Mouse (Mus musculus) embryonic facial prominence, embryonic 11.5 days (tissue): ENCODE measurements around the gene Ppme1. TPM values are rescaled to one million over a fixed set of nuclear protein-coding genes. Genes with fewer than 3 reads are reported as not detected.
A peak's percentile ranks its signal among the peaks of the same experiment; 100 is the strongest.

ENCODE experiments used
- ATAC-seq: fragments of 200-750 bp; cut with Nextera tagmentation; replicated peaks from 2 replicates; pipeline ENCODE4 v1.8.0; 2017; ENCODE audit warnings: low read depth; ENCODE audit not compliant: insufficient number of reproducible peaks, low FRiP score, low TSS enrichment
- DNase-seq: peaks from one replicate; pipeline ENCODE4 v3.0.0-alpha.2; 2015; ENCODE audit warnings: low spot score
- H3K27ac ChIP-seq: fragments of 300-500 bp; sonication (generic); replicated peaks from 2 replicates; pipeline ENCODE4 v1.5.1; 2014; ENCODE audit warnings: mild to moderate bottlenecking, low read depth, low read length, control low read depth
- H3K27me3 ChIP-seq: fragments of 300-500 bp; sonication (generic); 2 replicates; pipeline ENCODE4 v1.6.1; 2014; ENCODE audit warnings: mild to moderate bottlenecking, low read length, moderate library complexity, mixed read lengths; ENCODE audit not compliant: control insufficient read depth, insufficient read depth
- H3K36me3 ChIP-seq: fragments of 300-500 bp; sonication (generic); replicated peaks from 2 replicates; pipeline ENCODE4 v1.6.1; 2014; ENCODE audit warnings: low read depth, mild to moderate bottlenecking, low read length, moderate library complexity, mixed read lengths; ENCODE audit not compliant: control insufficient read depth, insufficient read depth
- H3K4me1 ChIP-seq: fragments of 300-500 bp; sonication (generic); 2 replicates; pipeline ENCODE4 v1.6.1; 2014; ENCODE audit warnings: low read length, mixed read lengths; ENCODE audit not compliant: control insufficient read depth, insufficient read depth
- H3K4me2 ChIP-seq: fragments of 300-500 bp; sonication (generic); 2 replicates; pipeline ENCODE4 v1.6.1; 2014; ENCODE audit warnings: low read depth, mild to moderate bottlenecking, control low read depth, low read length, moderate library complexity
- H3K4me3 ChIP-seq: fragments of 300-500 bp; sonication (generic); 2 replicates; pipeline ENCODE4 v1.5.1; 2014; ENCODE audit warnings: low read depth, low read length, control low read depth
- H3K9ac ChIP-seq: fragments of 300-500 bp; sonication (generic); replicated peaks from 2 replicates; pipeline ENCODE4 v1.6.1; 2014; ENCODE audit warnings: mild to moderate bottlenecking, control low read depth, low read length
- H3K9me3 ChIP-seq: fragments of 300-500 bp; sonication (generic); replicated peaks from 2 replicates; pipeline ENCODE4 v1.6.1; 2016; ENCODE audit warnings: mild to moderate bottlenecking, low read length, inconsistent platforms, mixed read lengths; ENCODE audit not compliant: control insufficient read depth
- WGBS: fragments of 180-500 bp; shearing (Covaris S2); extraction: QIAGEN DNeasy Blood & Tissue Kit; methylation state at CpG from one replicate; pipeline ENCODE4 v1.1.7; 2014; 5-methylcytosine and 5-hydroxymethylcytosine counted together
- polyA plus RNA-seq: library from polyadenylated mRNA; unstranded; fragments of >200 nt; fragmentation: Nextera tagmentation; extraction: Ambion mirVana; gene quantifications from 2 replicates; pipeline ENCODE4 v1.2.1, GENCODE M21; 2014

Gene Ppme1
- polyA plus RNA-seq: 68.9 and 69.9 TPM in 2 replicates

- Histone ChIP-seq H3K9ac (peak within 1 kb of the TSS; percentile 82), H3K4me2 (peak within 1 kb of the TSS; percentile 65), H3K9me3 (no peaks in the 10 kb centered on the region), H3K27ac (peak within 1 kb of the TSS; percentile 62; the same call in 1 of the 2 replicates), H3K4me3 (peak within 1 kb of the TSS; percentile 74), H3K36me3 (no peaks in the 10 kb centered on the region; the same call in 1 of the 2 replicates), H3K27me3 (no peaks in the 10 kb centered on the region), H3K4me1 (no peaks in the 10 kb centered on the region)
- WGBS: under 1% methylated on average over 54 of the region's 54 CpGs
- ATAC-seq (peak; percentile 98), DNase-seq (peak; percentile 100)
Observed at GRCm38 (mm10) chr7:100371495-100372451, at the start of gene Ppme1, which contains the start of gene C2cd3. Ppme1 (minus strand) TSS chr7:100372307. C2cd3 (plus strand) TSS chr7:100372233.

GRCm38 (mm10) chr7:100408684-100409083, 36.6 kb upstream of the Ppme1 start:
- Histone ChIP-seq H3K4me3 (no peak overlapping the region), H3K4me2 (no peak overlapping the region), H3K9me3 (no peaks in the 10 kb centered on the region), H3K27ac (no peak overlapping the region), H3K9ac (no peak overlapping the region), H3K4me1 (no peaks in the 10 kb centered on the region), H3K36me3 (peaks cover 3% of the 10 kb centered on the region), H3K27me3 (no peaks in the 10 kb centered on the region)
- DNase-seq (no peak), ATAC-seq (no peak)
- 94% methylated on average over 4 of the region's 4 CpGs for WGBS

- H3K9me3 ChIP-seq: no peaks in the 10 kb centered on the region
- peaks cover 4% of the 10 kb centered on the region for H3K36me3 ChIP-seq
- H3K4me1 ChIP-seq: no peaks in the 10 kb centered on the region
- WGBS: 95% methylated on average over 5 of the region's 5 CpGs
- H3K27me3 ChIP-seq: no peaks in the 10 kb centered on the region
- H3K9ac ChIP-seq: no peak overlapping the region
- DNase-seq (no peak), ATAC-seq (no peak)
- no peak overlapping the region for H3K4me2 ChIP-seq
- no peak overlapping the region for H3K27ac ChIP-seq
- no peak overlapping the region for H3K4me3 ChIP-seq
Observed at GRCm38 (mm10) chr7:100407677-100408076, 35.6 kb upstream of the Ppme1 start.

- H3K4me3 ChIP-seq: no peak overlapping the region
- H3K9ac ChIP-seq: no peak overlapping the region
- no peaks in the 10 kb centered on the region for H3K9me3 ChIP-seq
- ATAC-seq: no peak
- H3K27ac ChIP-seq: no peak overlapping the region
- WGBS: 94% methylated on average over 4 of the region's 4 CpGs
- H3K36me3 ChIP-seq: peaks cover 4% of the 10 kb centered on the region
- no peak for DNase-seq
- no peak overlapping the region for H3K4me2 ChIP-seq
- no peaks in the 10 kb centered on the region for H3K4me1 ChIP-seq
- H3K27me3 ChIP-seq: no peaks in the 10 kb centered on the region
Observed at GRCm38 (mm10) chr7:100402715-100403114, 30.6 kb upstream of the Ppme1 start.

GRCm38 (mm10) chr7:100400899-100401539, 28.9 kb upstream of the Ppme1 start:
- DNase-seq (no peak), ATAC-seq (no peak)
- Histone ChIP-seq H3K27me3 (no peaks in the 10 kb centered on the region), H3K4me1 (no peaks in the 10 kb centered on the region), H3K9me3 (no peaks in the 10 kb centered on the region), H3K27ac (no peak overlapping the region), H3K4me2 (no peak overlapping the region), H3K9ac (no peak overlapping the region), H3K4me3 (no peak overlapping the region), H3K36me3 (peaks cover 4% of the 10 kb centered on the region)
- 73% methylated on average over 4 of the region's 4 CpGs for WGBS

- Histone ChIP-seq H3K4me3 (no peak overlapping the region), H3K4me2 (no peak overlapping the region), H3K9me3 (no peaks in the 10 kb centered on the region), H3K27ac (no peak overlapping the region), H3K4me1 (no peaks in the 10 kb centered on the region), H3K36me3 (peaks cover 4% of the 10 kb centered on the region), H3K9ac (no peak overlapping the region), H3K27me3 (no peaks in the 10 kb centered on the region)
- WGBS: 77% methylated on average over 8 of the region's 8 CpGs
- ATAC-seq (no peak), DNase-seq (peak; percentile 40)
Observed at GRCm38 (mm10) chr7:100399231-100399913, 27.3 kb upstream of the Ppme1 start.

- H3K36me3 ChIP-seq: no peaks in the 10 kb centered on the region; the same call in 1 of the 2 replicates
- WGBS: 87% methylated on average over 2 of the region's 2 CpGs
- DNase-seq: peak; percentile 37
Observed at GRCm38 (mm10) chr7:100392265-100392664, 20.2 kb upstream of the Ppme1 start.

More at GRCm38 (mm10) chr7:100392265-100392664, 20.2 kb upstream of the Ppme1 start:
- Histone ChIP-seq H3K4me2 (no peak overlapping the region), H3K27me3 (no peaks in the 10 kb centered on the region), H3K27ac (no peak overlapping the region), H3K9me3 (no peaks in the 10 kb centered on the region), H3K4me1 (no peaks in the 10 kb centered on the region), H3K9ac (no peak overlapping the region), H3K4me3 (no peak overlapping the region)
- ATAC-seq: no peak
